Mouse (Mus musculus) CD4-positive, CD25-positive, alpha-beta regulatory T cell, adult 4 months (primary cell): ENCODE measurements around the gene Tdrd3. TPM values are rescaled to one million over a fixed set of nuclear protein-coding genes. Genes with fewer than 3 reads are reported as not detected.

Experiments
- ATAC-seq: one replicate; pipeline ENCODE4 v1.8.0; 2017
- polyA plus RNA-seq, 2 experiments: library from polyadenylated mRNA; unstranded; fragments of 100-300 nt; shearing (Covaris generic); gene quantifications; one replicate each; pipeline ENCODE4 v1.2.1; 2017

Gene Tdrd3
- polyA plus RNA-seq, 2 experiments from 2014 or later, result 26.1 to 32.5 TPM

DNA sequence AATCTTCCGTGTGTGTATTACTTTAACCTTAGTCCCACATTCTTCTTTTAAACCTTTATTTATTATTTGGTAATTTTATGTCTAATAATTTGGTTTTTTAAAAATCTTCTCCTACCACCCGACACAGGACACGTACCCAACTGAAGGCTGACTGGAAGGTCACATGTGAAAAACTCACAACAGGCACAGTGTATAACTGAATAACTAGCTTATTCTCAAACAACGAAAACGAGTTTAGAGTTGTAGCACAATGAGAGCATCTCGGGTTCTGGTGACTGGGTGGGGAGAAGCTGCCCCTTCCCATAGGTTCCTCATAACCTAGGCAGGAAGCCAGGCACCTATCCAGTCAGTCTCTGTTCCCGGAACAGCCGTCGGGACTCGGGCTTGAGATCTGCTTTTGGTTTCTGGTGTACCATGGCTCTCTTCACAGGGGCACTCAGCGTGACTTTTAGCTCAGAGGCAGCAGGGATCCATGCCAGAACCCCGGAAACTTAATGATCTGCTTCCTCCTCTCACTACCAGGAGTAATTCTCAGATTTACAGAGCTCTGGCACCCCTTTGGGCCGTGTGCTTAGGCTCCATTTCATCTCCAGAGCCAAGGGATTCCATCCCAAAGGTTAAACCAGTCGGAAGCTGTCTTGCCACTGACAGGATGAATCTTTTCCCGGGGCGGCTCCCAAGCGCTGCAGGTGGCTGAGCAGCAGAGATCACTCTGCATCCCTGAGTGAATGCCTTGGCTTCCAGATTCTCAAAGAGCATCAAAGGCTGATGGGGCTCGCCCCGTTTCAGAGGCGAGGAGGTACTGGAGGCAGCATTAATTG lies 151.4 kb downstream of the Tdrd3 start:
- no peak for ATAC-seq

DNA sequence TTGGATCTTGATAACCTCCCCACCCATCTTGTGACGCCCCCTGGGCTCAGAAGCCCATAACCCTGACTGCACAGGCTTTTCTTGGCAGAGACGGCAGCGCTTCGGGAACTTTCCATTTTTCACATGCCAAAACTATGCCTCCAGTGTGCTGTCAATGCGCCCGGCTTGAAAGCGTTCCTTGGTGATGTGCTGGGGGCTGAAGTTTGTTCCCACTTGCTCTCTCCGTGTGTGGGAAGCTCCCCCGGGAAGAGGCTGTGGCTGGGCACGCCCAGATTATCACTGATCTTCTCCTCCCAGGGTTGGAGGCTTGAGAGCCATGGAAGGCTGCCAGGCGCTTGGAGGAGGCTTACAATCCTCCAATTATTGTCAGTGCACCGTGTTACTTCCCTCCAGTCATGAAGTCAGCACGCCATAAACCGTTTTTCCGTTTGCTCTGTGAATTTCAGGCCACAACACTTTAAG lies 152.0 kb downstream of the Tdrd3 start:
- no peak for ATAC-seq

DNA sequence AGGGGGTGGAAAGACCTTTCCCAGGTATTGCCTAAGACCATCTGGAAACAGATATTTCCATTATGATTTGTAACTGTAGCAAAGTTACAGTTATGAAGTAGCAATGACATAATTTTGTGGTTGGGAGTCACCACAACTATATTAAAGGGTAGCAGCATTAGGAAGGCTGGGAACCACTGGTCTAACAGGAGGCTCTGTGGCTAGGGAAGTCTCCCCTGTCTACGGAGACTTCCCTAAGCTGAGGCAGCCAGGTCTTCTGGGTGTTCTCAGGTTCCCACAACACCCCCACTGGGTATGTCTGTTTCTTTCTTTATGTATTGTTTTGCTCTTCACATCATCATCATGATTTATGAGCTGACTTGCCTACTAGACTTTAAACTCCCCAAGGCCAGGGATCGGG lies 153.0 kb downstream of the Tdrd3 start:
- ATAC-seq, result no peak

DNA sequence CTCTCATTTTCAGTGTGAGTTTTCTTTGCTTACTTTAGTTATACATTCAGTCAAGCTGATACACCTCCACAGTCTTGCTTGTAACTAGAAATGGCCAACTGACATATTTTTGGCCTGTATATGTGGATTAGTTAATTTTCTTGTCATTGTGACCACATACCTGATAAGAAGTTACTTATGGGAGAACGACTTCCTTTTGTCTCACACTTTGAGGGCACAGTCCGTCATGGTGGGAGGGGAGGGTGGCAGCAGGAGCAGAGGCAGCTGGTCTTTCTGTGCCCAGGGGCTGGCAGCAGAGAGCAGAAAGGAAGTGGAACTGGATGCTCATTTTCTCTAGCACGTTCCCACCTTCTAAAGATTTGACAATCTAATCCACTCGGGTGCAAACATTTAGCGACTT lies 156.0 kb downstream of the Tdrd3 start:
- ATAC-seq, result no peak

DNA sequence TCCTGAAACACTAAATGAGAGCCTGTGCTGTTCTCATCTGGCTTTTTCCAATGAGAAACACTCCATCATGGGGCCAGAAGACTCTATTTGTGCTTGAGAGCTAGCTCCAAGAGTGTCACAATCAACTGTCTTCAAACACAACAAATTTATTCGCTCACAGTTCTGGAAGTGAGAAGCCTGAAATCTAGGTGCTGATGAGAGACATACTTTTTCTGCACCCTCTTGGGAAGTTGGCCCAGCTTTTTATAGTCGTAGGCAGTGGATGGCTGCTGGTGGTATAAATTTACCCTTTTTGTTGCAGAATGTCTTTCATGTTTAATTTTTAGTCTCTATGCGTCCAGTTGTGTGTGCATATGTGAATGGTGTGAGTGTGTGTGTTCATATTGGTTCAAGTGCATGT lies 166.2 kb downstream of the Tdrd3 start:
- no peak for ATAC-seq
